Mouse (Mus musculus): Measurements from ENCODE around the gene Hist1h2bq.
A peak's percentile ranks its signal among the peaks of the same experiment; 100 is the strongest.
"Not testable (repeated sequence)": the region's sequence is repeated elsewhere in the genome, so short reads cannot be mapped to it uniquely, and the experiment has no call there.

Gene Hist1h2bq

DNA sequence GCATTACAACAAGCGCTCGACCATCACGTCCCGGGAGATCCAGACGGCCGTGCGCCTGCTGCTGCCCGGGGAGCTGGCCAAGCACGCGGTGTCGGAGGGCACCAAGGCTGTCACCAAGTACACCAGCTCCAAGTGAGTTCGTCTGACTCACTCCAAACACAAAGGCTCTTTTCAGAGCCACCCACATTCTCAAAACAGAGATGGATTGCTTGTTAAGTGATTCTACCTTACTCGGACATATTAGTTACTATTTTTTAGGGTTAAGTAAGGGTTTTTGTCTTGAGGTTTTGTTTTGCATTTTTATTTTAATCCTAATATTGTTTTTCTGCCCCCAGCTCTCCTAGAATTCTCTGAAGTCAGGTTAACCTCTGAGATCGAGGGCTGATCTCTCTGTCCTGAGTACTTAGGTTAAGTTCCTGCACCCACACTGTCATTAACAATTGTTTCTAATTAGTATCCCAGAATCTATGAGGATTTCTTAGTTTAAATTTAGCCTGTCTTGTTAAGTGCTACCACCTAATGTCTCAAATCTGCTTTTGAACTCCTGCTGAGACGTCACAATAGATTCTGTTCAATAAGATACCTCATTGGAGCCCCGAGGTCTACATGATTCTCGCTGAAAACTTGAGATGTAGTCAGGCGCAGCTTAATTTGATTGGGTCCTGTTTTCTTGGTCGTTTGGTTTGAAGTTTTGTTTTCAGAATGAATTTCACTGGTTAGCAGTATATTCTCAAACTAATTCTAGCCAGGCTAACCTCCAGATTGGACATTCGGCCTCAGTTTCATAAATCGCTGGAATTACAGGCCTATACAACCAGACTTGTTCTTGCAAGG, 22.0 kb downstream of the Hist1h2bq start:
- no peak for DNase-seq (ENCODE audit: low spot score)

DNA sequence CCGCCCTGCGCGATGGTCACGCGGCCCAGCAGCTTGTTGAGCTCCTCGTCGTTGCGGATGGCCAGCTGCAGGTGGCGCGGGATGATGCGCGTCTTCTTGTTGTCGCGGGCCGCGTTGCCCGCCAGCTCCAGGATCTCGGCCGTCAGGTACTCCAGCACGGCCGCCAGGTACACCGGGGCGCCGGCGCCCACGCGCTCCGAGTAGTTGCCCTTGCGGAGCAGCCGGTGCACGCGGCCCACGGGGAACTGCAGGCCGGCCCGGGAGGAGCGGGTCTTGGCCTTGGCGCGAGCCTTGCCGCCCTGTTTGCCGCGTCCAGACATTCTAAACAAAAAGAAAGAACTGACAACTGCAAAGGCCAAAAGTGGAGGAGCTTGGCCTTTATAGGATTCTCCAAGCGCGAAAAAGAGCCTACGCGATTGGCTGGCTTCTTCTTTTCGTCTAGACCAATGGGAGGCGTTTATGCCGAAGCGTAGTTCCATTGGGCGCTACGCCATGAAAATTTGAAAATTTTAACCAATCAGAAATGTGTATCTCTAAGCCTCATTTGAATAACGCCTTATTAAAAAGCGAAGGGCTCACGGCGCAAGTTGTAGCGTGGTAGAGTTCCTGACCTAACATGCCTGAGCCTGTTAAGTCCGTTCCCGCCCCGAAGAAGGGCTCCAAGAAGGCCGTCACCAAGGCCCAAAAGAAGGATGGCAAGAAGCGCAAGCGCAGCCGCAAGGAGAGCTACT, 22.9 kb downstream of the Hist1h2bq start, which contains the start of the genes Hist1h2an and Hist1h2bp:
Hist1h2an (minus strand) TSS at position 320 of the 731 bp plus-strand sequence.
Hist1h2bp (plus strand) TSS at position 563 of the 731 bp plus-strand sequence.
- DNase-seq (ENCODE audit: low spot score) = peak; percentile 85

DNA sequence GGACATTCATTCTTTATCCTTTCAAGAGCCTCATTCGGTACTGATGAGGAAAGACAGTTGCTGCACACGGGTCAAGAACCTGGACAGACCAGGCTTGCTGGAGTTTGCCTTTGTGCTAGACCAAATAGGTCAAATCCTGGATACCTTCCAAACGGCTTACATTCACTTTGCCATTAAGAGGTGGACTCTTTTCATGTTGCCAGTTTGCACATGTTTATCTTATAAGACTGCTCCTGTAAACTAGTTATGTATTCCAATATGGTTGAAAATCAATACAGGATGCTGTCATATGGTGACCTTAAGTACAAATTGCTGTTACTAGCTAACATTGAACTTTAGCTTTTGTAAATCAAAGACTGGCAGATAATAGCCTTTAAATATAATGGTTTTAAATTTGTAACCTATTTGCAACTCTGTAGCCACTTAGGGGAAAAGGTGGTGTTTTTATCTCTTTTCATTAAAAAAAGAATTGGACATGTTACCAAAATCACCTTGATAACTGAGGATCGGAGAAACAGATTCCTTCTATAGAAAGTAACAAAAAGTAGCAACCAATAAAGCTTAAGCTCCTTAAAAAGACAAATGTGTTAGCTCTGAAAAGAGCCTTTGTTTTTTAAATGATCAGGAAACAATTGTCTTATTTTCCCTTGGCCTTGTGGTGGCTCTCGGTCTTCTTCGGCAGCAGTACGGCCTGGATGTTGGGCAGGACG, 23.7 kb downstream of the Hist1h2bq start:
- DNase-seq (ENCODE audit: low spot score) = no peak

DNA sequence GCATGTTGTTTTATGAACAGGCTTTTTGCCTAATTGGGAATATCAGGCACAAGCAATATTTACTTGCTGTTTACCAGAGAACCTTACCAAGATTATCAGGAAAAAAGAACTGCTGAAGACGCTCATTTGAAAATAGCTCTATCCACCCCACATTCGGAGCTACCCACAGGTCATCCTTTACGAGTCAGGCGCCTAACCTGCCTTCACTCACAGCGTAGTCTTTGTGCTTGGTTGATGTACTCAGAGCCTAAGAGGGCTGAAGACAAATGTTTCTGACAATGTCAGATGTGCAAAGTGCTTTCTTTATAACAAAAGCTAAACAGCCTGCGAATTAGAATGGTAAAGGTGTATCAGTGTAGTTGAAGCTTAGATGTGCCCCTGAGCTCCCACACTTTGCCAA, 25.7 kb downstream of the Hist1h2bq start:
- no peak for DNase-seq (ENCODE audit: low spot score)

DNA sequence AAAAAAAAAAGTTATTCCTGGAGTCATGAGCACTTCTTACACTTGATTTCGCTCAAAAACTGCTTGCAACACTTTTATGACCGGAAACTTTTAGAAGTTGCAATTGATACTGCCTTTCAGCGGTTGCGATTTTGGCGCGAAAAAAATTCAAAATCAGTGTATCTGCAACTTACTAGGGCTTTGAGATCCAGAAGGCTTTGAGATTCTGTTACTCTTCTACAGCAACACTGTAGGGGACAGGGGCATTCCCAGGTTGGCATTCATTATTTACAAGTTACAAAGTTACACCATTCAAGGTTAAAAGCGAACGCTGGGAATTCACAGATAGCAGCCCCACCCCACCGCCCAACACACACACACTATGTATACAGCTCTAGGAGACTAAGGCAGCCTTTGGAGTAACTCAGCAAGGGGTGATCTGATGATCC, 26.2 kb downstream of the Hist1h2bq start:
- peak; percentile 50 for DNase-seq (ENCODE audit: low spot score)

DNA sequence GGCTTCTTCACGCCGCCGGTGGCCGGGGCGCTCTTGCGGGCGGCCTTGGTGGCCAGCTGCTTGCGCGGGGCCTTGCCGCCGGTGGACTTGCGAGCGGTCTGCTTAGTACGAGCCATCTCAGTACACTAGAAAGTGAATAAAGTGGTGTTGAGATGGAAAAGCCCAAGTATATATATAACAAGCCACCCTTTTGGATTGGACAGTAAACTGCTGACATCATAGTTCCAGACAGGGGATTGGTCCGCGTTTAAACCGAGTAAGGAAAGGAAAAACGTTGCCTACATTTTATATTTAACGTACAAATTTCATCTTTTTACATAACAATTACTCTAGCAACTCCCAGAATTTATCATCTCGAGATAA, 26.8 kb downstream of the Hist1h2bq start, which contains the start of gene Hist1h3i:
Hist1h3i (minus strand) TSS at position 116 of the 363 bp plus-strand sequence.
- peak; percentile 69 for DNase-seq (ENCODE audit: low spot score)

DNA sequence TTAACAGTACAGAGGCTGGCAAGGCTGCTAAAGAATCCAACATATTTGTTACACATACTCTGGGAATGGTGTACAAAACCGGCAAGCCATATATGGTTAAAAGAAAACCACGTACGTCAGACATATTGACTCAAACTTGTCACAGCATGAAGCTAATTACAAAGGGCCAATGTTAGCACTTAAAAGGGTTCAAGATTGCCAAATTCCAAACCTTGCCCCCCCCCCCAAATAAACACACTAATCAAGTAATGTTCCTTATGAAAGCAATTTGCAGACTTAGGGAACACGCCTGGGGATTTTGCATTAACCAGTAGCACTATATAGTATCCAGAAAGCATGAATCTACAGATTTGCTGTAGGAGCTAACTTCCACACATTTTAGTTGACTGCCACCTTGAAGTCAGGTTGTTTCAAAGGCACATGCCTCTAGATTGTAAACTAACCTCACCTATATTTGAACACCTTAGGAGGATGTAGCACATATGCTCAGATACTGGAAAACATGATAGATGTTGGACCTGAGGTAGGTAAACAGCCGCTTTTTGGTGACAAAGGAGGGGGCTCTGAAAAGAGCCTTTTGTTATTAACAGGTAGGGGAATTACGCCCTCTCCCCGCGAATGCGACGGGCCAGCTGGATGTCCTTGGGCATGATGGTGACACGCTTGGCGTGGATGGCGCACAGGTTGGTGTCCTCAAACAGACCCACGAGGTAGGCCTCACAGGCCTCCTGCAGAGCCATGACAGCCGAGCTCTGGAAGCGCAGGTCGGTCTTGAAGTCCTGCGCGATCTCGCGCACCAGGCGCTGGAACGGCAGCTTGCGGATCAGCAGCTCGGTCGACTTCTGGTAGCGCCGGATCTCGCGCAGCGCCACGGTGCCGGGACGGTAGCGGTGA, 27.4 kb downstream of the Hist1h2bq start:
- DNase-seq (ENCODE audit: low spot score) = not testable (repeated sequence)

DNA sequence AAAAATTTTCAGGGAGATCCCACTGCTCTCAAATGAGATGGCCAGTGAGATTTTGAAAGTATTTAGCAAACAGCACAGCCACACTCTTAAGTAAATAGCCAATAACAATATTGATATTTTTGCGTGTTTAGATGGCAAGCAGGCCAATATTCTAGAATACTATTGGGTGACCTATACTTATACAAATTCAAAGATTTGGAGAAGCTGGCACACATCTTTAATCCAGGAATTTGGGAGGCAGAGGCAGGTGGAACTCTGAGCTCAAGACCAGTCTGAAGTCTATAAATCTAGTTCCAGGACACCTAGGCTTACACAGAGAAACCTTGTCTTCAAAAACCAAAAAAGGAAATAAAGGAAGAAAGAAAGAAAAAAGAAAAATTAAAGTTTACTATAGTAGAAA, 28.4 kb downstream of the Hist1h2bq start:
- DNase-seq (ENCODE audit: low spot score) = no peak

DNA sequence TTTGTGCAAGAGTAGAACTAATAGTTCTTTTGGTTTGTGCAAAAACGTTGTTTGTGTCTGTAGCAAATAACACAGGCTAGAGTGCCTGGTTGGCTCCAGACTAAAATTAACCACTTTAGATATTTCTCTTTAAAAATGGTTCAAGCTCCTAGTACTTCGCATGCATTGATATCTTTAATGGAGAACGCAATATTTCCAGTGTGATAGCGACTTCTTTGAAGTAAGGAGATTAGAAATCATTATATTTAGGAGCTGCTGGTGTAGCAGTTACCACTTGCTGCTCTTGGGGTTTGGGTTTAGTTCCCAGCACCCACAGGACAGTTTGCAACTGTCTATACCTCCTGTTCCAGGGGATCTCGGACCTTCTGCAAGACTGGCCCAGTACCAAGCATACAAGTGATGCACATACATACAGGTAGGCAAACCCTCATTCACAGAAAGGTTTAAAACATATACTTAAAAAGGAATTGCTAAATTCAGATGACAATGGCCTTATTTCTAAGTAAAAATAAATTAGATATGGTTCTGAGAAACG, 28.9 kb downstream of the Hist1h2bq start:
- no peak for DNase-seq (ENCODE audit: low spot score)

DNA sequence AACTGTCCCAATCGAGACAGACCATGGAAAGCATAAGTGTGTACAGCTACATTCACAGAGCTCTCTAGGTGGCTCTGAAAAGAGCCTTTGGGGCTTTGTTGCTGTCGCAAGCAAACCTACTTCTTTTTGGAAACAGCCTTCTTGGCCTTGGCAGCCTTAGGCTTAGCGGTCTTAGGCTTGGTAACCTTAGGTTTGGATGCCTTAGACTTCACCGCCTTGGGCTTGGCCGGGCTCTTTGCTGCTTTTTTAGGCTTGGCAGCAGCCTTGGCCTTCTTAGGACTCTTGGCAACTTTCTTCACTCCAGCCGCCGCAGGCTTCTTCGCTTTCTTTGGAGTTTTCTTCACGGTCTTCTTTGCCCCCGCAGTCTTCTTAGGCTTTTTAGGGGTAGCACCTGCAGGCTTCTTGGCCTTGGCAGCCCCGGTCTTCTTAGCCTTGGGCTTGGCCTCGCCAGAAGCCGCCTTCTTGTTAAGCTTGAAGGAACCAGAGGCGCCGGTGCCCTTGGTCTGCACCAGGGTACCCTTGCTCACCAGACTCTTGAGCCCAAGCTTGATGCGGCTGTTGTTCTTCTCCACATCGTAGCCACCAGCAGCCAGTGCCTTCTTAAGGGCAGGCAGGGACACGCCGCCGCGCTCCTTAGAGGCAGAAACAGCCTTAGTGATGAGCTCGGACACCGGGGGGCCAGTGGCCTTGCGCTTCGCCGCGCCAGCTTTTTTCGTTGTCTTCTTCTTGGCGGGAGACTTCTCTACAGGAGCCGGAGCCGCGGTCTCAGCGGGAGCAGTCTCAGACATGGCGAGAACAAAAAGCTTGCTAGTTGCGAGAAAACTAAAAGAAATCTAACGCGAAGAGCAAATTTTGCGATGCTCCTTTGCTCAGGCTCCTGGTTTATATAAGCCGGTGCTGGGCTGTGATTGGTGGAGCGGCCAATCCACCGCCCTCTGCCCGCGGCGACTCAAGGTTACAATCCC, 29.9 kb downstream of the Hist1h2bq start, which contains the start of gene Hist1h1b:
Hist1h1b (minus strand) TSS at position 859 of the 965 bp plus-strand sequence.
- DNase-seq (ENCODE audit: low spot score) = peak; percentile 20

DNA sequence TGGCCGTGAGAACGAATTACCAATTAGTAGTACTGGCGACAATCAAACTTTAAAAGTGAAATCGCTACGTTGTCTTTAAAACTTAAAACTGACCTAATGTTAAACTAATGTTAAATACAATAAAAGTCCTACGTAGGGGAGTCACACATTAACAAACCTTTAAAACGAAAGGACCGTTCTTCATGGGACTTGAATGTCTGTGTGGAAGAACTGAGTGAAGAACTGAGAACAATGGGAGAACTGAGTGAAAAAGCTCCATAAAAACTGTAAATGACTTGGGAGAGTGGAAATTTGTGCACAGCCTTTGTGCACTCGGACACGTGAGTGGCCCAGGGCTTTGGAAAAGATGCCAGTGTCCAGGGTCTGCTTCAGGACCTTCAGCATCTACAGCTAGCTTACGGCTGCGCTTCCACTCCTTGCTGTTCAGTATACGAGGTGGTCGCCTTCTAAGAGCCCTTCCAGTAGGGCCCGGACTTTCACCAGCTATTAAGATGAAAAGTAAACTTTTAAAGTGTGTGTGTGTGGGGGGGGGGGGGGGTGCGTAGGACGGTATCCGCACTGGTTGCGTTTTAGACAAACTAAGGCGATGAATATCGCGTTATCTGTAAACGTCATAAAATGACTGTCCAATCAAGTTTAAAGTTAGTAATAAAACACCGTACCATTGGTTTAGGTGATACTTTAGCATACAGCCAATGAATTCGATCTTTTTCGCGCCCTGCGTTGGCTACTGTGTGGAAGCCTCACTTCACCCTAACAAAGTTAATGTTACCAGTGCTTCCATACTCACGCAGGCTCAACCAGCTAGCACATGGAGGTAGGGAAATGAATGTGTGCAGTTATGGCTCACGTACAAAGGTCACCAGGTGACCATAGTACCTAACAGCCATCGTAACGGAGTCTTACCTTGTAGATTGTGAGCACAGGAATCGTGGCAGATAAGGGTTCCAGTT, 30.9 kb downstream of the Hist1h2bq start:
- peak; percentile 79 for DNase-seq (ENCODE audit: low spot score)
